Mouse (Mus musculus): ENCODE measurements around the gene Higd1b.

GRCm38 (mm10) chr11:102818121-102819020 lies 17.3 kb upstream of the Higd1b start:
- no peak for TF ChIP-seq CTCF (IDR thresholded peaks at IDR 0.05; ENCODE audit: insufficient read depth, low read depth, low read length)
- TF ChIP-seq POLR2A (IDR thresholded peaks at IDR 0.05; ENCODE audit: insufficient read depth, low read depth, low read length), result no peak

All from olfactory bulb, adult 2 months (tissue).